Comparison of ENCODE assay signal across 15 mouse cellular contexts in the genomic region with DNA sequence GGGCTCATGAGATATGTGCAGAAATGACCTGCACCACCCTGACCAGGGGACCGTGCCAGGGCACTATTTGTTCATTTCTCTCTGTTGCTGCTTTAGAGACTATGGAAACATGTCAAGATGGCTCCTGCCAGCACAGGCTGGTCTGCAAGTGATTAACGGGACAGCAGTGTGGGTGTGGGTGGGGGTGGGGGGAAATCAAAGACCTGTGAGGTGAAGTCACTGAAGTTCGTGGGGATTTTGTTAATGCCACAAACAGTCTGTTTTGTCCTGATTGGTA. TPM values are rescaled to one million over a fixed set of nuclear protein-coding genes. Genes with fewer than 3 reads are reported as not detected.
DNase-seq lines count a peak whose midpoint lies in the region.
"Had no signal": no experiment of that assay in that cellular context is flagged by ENCODE, and none has a peak within 500 bp of the region (broad histone marks: within the 10 kb centered on the region; RNA-seq: fewer than 3 reads in every experiment).

No protein-coding gene starts in this region.

- peak; percentile 28 to 32 for DNase-seq in heart, adult 18-20 months
- DNase-seq in heart, postnatal 36 days, result no peak
- peak; percentile 7 for DNase-seq in NIH3T3 (ENCODE audit: low read depth)
- DNase-seq in adipocyte (ENCODE audit: low spot score), result peak; percentile 46
- no peak for DNase-seq in limb, embryonic 10.5 days (ENCODE audit: low spot score)
- no peak for DNase-seq in cerebellum, adult 11-12 months
- DNase-seq: cerebellum, adult 2 months; cerebellum, postnatal 10 days; cerebellum, postnatal 36 days; embryo, embryonic 11 days; forebrain, postnatal 0 days; gastrocnemius, postnatal 10 days had no signal

- peaks cover 48% of the 10 kb centered on the region for H3K4me1 ChIP-seq in limb, embryonic 10.5 days

- peak overlapping the region; percentile 70 for H3K27ac ChIP-seq in limb, embryonic 10.5 days
- H3K27ac ChIP-seq: heart, embryonic 13.5 days; hindbrain, embryonic 12.5 days; hindbrain, embryonic 15.5 days had no signal

- WGBS in limb, embryonic 10.5 days, result 53% methylated on average over 3 of the region's 3 CpGs

- no peaks in the 10 kb centered on the region for H3K27me3 ChIP-seq in limb, embryonic 10.5 days (ENCODE audit: low read depth, poor library complexity, severe bottlenecking)
- H3K27me3 ChIP-seq: heart, embryonic 13.5 days; hindbrain, embryonic 15.5 days had no signal

- H3K4me3 ChIP-seq in limb, embryonic 10.5 days, result no peak overlapping the region
- H3K4me3 ChIP-seq: heart, embryonic 13.5 days; hindbrain, embryonic 12.5 days; hindbrain, embryonic 15.5 days had no signal

- no peaks in the 10 kb centered on the region for H3K9me3 ChIP-seq in limb, embryonic 10.5 days (replicated peaks)
- H3K9me3 ChIP-seq: hindbrain, embryonic 12.5 days; hindbrain, embryonic 15.5 days had no signal

- no peaks in the 10 kb centered on the region for H3K36me3 ChIP-seq in limb, embryonic 10.5 days
- H3K36me3 ChIP-seq: heart, embryonic 13.5 days; hindbrain, embryonic 12.5 days; hindbrain, embryonic 15.5 days had no signal

- intact Hi-C loops in heart, postnatal 36 days (cut with DNase I), result loop anchor here (10.0 kb wide), 2 partner anchors 119 to 499 kb away; partner anchors contain the start of gene Xpr1

RNA-seq across cellular contexts. Expression of gene Acbd6, which starts 24.3 kb away (rescaled TPM):
- total RNA-seq in heart, adult 18-20 months (2021), result 10 to 100 TPM; 59.2 to 59.5 TPM
- 10 to 100 TPM; 59.0 to 66.0 TPM for total RNA-seq in heart, postnatal 36 days (2021)
- 88.9 and 89.4 TPM in 2 replicates for polyA plus RNA-seq in limb, embryonic 10.5 days (2016; fragmentation: Nextera tagmentation; extraction: Ambion mirVana)

Comparison
In these comparisons a context has a peak if more than half of its experiments do, and no peak if none do; other contexts are left out.
1. DNase-seq: peak in heart, adult 18-20 months (2 of 2), NIH3T3 (single experiment) and adipocyte (single experiment); none in heart, postnatal 36 days (0 of 2), limb, embryonic 10.5 days (single experiment) and cerebellum, adult 11-12 months (single experiment).